Mouse (Mus musculus) midbrain, embryonic 13.5 days (tissue): ENCODE results near the gene Ttc16. TPM values are rescaled to one million over a fixed set of nuclear protein-coding genes. Genes with fewer than 3 reads are reported as not detected.

Source experiments
- ATAC-seq: fragments of 200-750 bp; cut with Nextera tagmentation; 2 replicates; pipeline ENCODE4 v1.8.0; 2017; ENCODE audit warnings: mild to moderate bottlenecking, moderate TSS enrichment, moderate library complexity
- H3K27ac ChIP-seq: fragments of 300-500 bp; sonication (generic); 2 replicates; pipeline ENCODE4 v1.5.1; 2015; ENCODE audit warnings: inconsistent platforms, mild to moderate bottlenecking, moderate library complexity
- H3K27me3 ChIP-seq: fragments of 300-500 bp; sonication (generic); 2 replicates; pipeline ENCODE4 v1.6.1; 2015; ENCODE audit warnings: mild to moderate bottlenecking, inconsistent platforms
- H3K36me3 ChIP-seq: fragments of 300-500 bp; sonication (generic); 2 replicates; pipeline ENCODE4 v1.6.1; 2015; ENCODE audit warnings: mild to moderate bottlenecking, inconsistent platforms
- H3K4me1 ChIP-seq: fragments of 300-500 bp; sonication (generic); replicated peaks from 2 replicates; pipeline ENCODE4 v1.6.1; 2015; ENCODE audit warnings: inconsistent platforms
- H3K4me2 ChIP-seq: fragments of 300-500 bp; sonication (generic); replicated peaks from 2 replicates; pipeline ENCODE4 v1.6.1; 2015; ENCODE audit warnings: moderate library complexity, mild to moderate bottlenecking, inconsistent platforms
- H3K4me3 ChIP-seq: fragments of 300-500 bp; sonication (generic); replicated peaks from 2 replicates; pipeline ENCODE4 v1.5.1; 2015; ENCODE audit warnings: mild to moderate bottlenecking, inconsistent platforms
- H3K9ac ChIP-seq: fragments of 300-500 bp; sonication (generic); replicated peaks from 2 replicates; pipeline ENCODE4 v1.6.1; 2015; ENCODE audit warnings: mild to moderate bottlenecking, inconsistent platforms
- H3K9me3 ChIP-seq: fragments of 300-500 bp; sonication (generic); 2 replicates; pipeline ENCODE4 v1.6.1; 2016; ENCODE audit warnings: mild to moderate bottlenecking, inconsistent platforms
- WGBS: fragments of 180-500 bp; shearing (Covaris S2); methylation state at CpG from one replicate; pipeline ENCODE4 v1.1.7; 2015; 5-methylcytosine and 5-hydroxymethylcytosine counted together
- polyA plus RNA-seq: library from polyadenylated mRNA; unstranded; fragments of >200 nt; fragmentation: Nextera tagmentation; extraction: Ambion mirVana; gene quantifications from 2 replicates; pipeline ENCODE4 v1.2.1, GENCODE M21; 2015

Gene Ttc16
- polyA plus RNA-seq, 1 experiment from 2014 or later: 0.52 TPM

GRCm38 (mm10) chr2:32724149-32724548, 51.3 kb downstream of the Ttc16 start:
- H3K4me2 ChIP-seq: no peak overlapping the region
- H3K36me3 ChIP-seq: no peaks in the 10 kb centered on the region
- H3K4me3 ChIP-seq: no peak overlapping the region
- H3K9me3 ChIP-seq: no peaks in the 10 kb centered on the region
- H3K9ac ChIP-seq: no peak overlapping the region
- 85% methylated on average over 4 of the region's 4 CpGs for WGBS
- H3K4me1 ChIP-seq: peaks cover 12% of the 10 kb centered on the region
- H3K27ac ChIP-seq: no peak overlapping the region
- no peak for ATAC-seq
- no peaks in the 10 kb centered on the region for H3K27me3 ChIP-seq

GRCm38 (mm10) chr2:32722581-32722980, 52.9 kb downstream of the Ttc16 start:
- Histone ChIP-seq H3K4me2 (no peak overlapping the region), H3K4me1 (peaks cover 11% of the 10 kb centered on the region), H3K36me3 (no peaks in the 10 kb centered on the region), H3K27me3 (no peaks in the 10 kb centered on the region), H3K9ac (no peak overlapping the region), H3K4me3 (no peak overlapping the region), H3K9me3 (no peaks in the 10 kb centered on the region), H3K27ac (no peak overlapping the region)
- no peak for ATAC-seq
- WGBS: 80% methylated on average over 3 of the region's 3 CpGs

GRCm38 (mm10) chr2:32722046-32722445, 53.4 kb downstream of the Ttc16 start:
- Histone ChIP-seq H3K36me3 (no peaks in the 10 kb centered on the region), H3K4me3 (no peak overlapping the region), H3K27ac (no peak overlapping the region), H3K9ac (no peak overlapping the region), H3K4me1 (peaks cover 6% of the 10 kb centered on the region), H3K4me2 (no peak overlapping the region), H3K9me3 (no peaks in the 10 kb centered on the region), H3K27me3 (no peaks in the 10 kb centered on the region)
- WGBS: 60% methylated on average over 6 of the region's 6 CpGs
- no peak for ATAC-seq

- Histone ChIP-seq H3K4me3 (no peak within 1 kb of the TSS), H3K9ac (peak within 1 kb of the TSS; percentile 36; the same call in 1 of the 2 replicates), H3K27ac (0 out of 2 replicates have a peak within 1 kb of the TSS, but pooled peaks have one; percentile 14), H3K4me1 (peaks cover 4% of the 10 kb centered on the region), H3K9me3 (no peaks in the 10 kb centered on the region), H3K4me2 (no peak within 1 kb of the TSS), H3K27me3 (no peaks in the 10 kb centered on the region), H3K36me3 (no peaks in the 10 kb centered on the region)
- no peak for ATAC-seq
- WGBS: 55% methylated on average over 8 of the region's 8 CpGs
Observed at GRCm38 (mm10) chr2:32720681-32721229, 54.7 kb downstream of the Ttc16 start, which contains the start of gene Sh2d3c. Gene Sh2d3c (plus strand): TSS chr2:32721055.

GRCm38 (mm10) chr2:32720053-32720452, 55.4 kb downstream of the Ttc16 start:
- Histone ChIP-seq H3K9me3 (no peaks in the 10 kb centered on the region), H3K4me3 (no peak overlapping the region), H3K36me3 (no peaks in the 10 kb centered on the region), H3K27ac (no peak overlapping the region), H3K27me3 (no peaks in the 10 kb centered on the region), H3K9ac (no peak overlapping the region), H3K4me2 (no peak overlapping the region), H3K4me1 (peaks cover 4% of the 10 kb centered on the region)
- ATAC-seq: no peak
- 81% methylated on average over 3 of the region's 3 CpGs for WGBS

GRCm38 (mm10) chr2:32718761-32719160, 56.7 kb downstream of the Ttc16 start:
- H3K4me2 ChIP-seq: no peak overlapping the region
- H3K36me3 ChIP-seq: no peaks in the 10 kb centered on the region
- no peak overlapping the region for H3K27ac ChIP-seq
- no peak overlapping the region for H3K9ac ChIP-seq
- no peaks in the 10 kb centered on the region for H3K27me3 ChIP-seq
- H3K4me1 ChIP-seq: peaks cover 14% of the 10 kb centered on the region
- no peaks in the 10 kb centered on the region for H3K9me3 ChIP-seq
- 38% methylated on average over 9 of the region's 9 CpGs for WGBS
- H3K4me3 ChIP-seq: no peak overlapping the region
- peak; percentile 40; the same call in 1 of the 2 replicates for ATAC-seq

- ATAC-seq: no peak
- Histone ChIP-seq H3K9ac (0 out of 2 replicates have a peak overlapping the region, but pooled peaks have one; percentile 2), H3K9me3 (no peaks in the 10 kb centered on the region), H3K27me3 (no peaks in the 10 kb centered on the region), H3K36me3 (peaks cover 12% of the 10 kb centered on the region), H3K27ac (no peak overlapping the region), H3K4me1 (peaks cover 23% of the 10 kb centered on the region), H3K4me2 (no peak overlapping the region), H3K4me3 (no peak overlapping the region)
- 73% methylated on average over 4 of the region's 4 CpGs for WGBS
Observed at GRCm38 (mm10) chr2:32714987-32715425, 60.4 kb downstream of the Ttc16 start.

GRCm38 (mm10) chr2:32714117-32714986, 61.1 kb downstream of the Ttc16 start:
- H3K4me1 ChIP-seq: peaks cover 23% of the 10 kb centered on the region
- H3K4me3 ChIP-seq: peak overlapping the region; percentile 97; the same call in 1 of the 2 replicates
- ATAC-seq: no peak
- peak overlapping the region; percentile 100 for H3K4me2 ChIP-seq
- no peaks in the 10 kb centered on the region for H3K27me3 ChIP-seq
- H3K9ac ChIP-seq: peak overlapping the region; percentile 95
- H3K9me3 ChIP-seq: no peaks in the 10 kb centered on the region
- H3K27ac ChIP-seq: peak overlapping the region; percentile 99
- H3K36me3 ChIP-seq: peaks cover 19% of the 10 kb centered on the region
- 67% methylated on average over 11 of the region's 11 CpGs for WGBS

- Histone ChIP-seq H3K4me3 (peak within 1 kb of the TSS; percentile 97), H3K36me3 (peaks cover 30% of the 10 kb centered on the region)
- WGBS: 1% methylated on average over 55 of the region's 79 CpGs
Observed at GRCm38 (mm10) chr2:32712934-32713817, 62.3 kb downstream of the Ttc16 start, which contains the start of gene Cdk9. Gene Cdk9 (minus strand): TSS chr2:32713076.

GRCm38 (mm10) chr2:32712586-32712933, 62.9 kb downstream of the Ttc16 start:
- peak; percentile 91 for ATAC-seq
- Histone ChIP-seq H3K9ac (peak overlapping the region; percentile 95), H3K27ac (peak overlapping the region; percentile 99), H3K4me3 (peak overlapping the region; percentile 97), H3K4me1 (peaks cover 23% of the 10 kb centered on the region), H3K9me3 (no peaks in the 10 kb centered on the region), H3K4me2 (peak overlapping the region; percentile 100), H3K36me3 (peaks cover 36% of the 10 kb centered on the region), H3K27me3 (no peaks in the 10 kb centered on the region)
- WGBS: 0% methylated on average over 38 of the region's 44 CpGs

More at GRCm38 (mm10) chr2:32712934-32713817, 62.3 kb downstream of the Ttc16 start, which contains the start of gene Cdk9:
- peak within 1 kb of the TSS; percentile 100 for H3K4me2 ChIP-seq
- peaks cover 23% of the 10 kb centered on the region for H3K4me1 ChIP-seq
- peak within 1 kb of the TSS; percentile 99 for H3K27ac ChIP-seq
- H3K9ac ChIP-seq: peak within 1 kb of the TSS; percentile 95
- no peaks in the 10 kb centered on the region for H3K9me3 ChIP-seq
- no peaks in the 10 kb centered on the region for H3K27me3 ChIP-seq
- ATAC-seq: peak; percentile 83

- Histone ChIP-seq H3K9ac (peak overlapping the region; percentile 95), H3K4me3 (peak overlapping the region; percentile 97), H3K27ac (peak overlapping the region; percentile 99), H3K4me1 (peaks cover 23% of the 10 kb centered on the region), H3K9me3 (no peaks in the 10 kb centered on the region), H3K36me3 (peaks cover 40% of the 10 kb centered on the region), H3K4me2 (peak overlapping the region; percentile 100), H3K27me3 (no peaks in the 10 kb centered on the region)
- WGBS: 0% methylated on average over 41 of the region's 41 CpGs
- peak; percentile 51 for ATAC-seq
Observed at GRCm38 (mm10) chr2:32712108-32712551, 63.3 kb downstream of the Ttc16 start.
